Mouse (Mus musculus): Measurements from ENCODE around the gene Lypd6b.

DNA sequence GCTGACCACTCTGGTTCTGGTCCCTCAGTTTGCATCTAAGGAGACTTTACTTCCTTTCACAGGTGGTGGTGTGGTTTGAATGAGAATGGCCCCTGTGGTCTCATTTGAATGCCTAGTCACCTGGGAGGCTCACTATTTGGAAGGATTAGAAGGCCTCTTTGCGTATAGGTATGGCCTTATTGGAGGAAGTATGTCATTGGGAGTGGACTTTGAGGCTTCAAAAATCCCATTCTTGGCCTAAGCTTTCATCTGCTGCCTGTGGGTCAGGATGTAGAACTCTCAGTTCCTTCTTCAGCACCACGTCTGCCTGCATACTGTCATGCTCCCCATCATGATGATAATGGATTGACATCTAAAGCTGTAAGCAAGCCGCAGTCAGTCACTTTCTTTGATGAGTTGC lies 34.4 kb upstream of the Lypd6b start:
- TF ChIP-seq CTCF (IDR thresholded peaks at IDR 0.05; ENCODE audit: low read depth, low read length) = no peak
- no peak for TF ChIP-seq EP300 (IDR thresholded peaks at IDR 0.05; ENCODE audit: insufficient read depth, low read depth, low read length)
- no peak for TF ChIP-seq POLR2A (IDR thresholded peaks at IDR 0.05; ENCODE audit: insufficient read depth, low read length)

Measured in ES-Bruce4 (cell line).